Mouse (Mus musculus): ENCODE measurements at regions not wholly inside any gene's neighbourhood (a gene's known extent, or its start where the extent isn't known, plus 50 kb on each side); places are given as distances from the start of the nearest gene placed in this dataset.

DNA sequence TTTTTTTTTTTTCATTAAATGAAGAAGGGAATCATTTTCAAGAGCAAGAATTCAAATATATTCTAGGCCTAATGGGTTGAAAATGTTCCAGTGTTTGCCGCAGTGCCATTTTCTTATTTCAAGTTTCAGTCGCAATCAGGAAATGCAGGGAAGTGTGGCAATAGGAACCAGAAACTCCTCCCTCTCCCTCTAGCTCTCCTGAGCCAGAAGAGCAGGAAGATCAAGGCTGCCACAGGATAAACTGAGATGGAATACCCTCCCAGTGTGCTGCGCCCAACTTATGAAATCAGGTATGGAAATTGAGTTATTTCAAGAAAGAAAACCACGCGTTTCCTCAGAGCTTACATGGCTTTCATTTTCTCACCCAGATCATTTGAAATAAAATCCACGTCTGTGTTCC, 460.8 kb upstream of the Plxna2 start:
- Histone ChIP-seq H3K36me3 (replicated peaks; ENCODE audit: control insufficient read depth, insufficient read depth, low read depth, low read length) (no peaks in the 10 kb centered on the region), H3K4me2 (ENCODE audit: low read depth, low read length) (no peak overlapping the region), H3K9ac (replicated peaks; ENCODE audit: low read length) (no peak overlapping the region), H3K27ac (replicated peaks; ENCODE audit: low read depth, low read length) (no peak overlapping the region), H3K27me3 (ENCODE audit: control insufficient read depth, insufficient read depth, low read length) (no peaks in the 10 kb centered on the region), H3K4me3 (ENCODE audit: low read depth, low read length) (no peak overlapping the region), H3K9me3 (replicated peaks; ENCODE audit: control insufficient read depth, low read length) (no peaks in the 10 kb centered on the region), H3K4me1 (ENCODE audit: control insufficient read depth, insufficient read depth, low read length) (no peaks in the 10 kb centered on the region)
- ATAC-seq (replicated peaks; ENCODE audit: insufficient number of reproducible peaks, low FRiP score, low TSS enrichment, low read depth) (no peak), DNase-seq (ENCODE audit: low spot score) (no peak)
- 86% methylated on average over 6 of the region's 6 CpGs for WGBS

GRCm38 (mm10) chr1:194148416-194149364, 469.3 kb upstream of the Plxna2 start:
- DNase-seq (ENCODE audit: low spot score), result no peak
- no peak for ATAC-seq (replicated peaks; ENCODE audit: insufficient number of reproducible peaks, low FRiP score, low TSS enrichment, low read depth)
- 76% methylated on average over 11 of the region's 11 CpGs for WGBS
- Histone ChIP-seq H3K4me2 (ENCODE audit: low read depth, low read length) (no peak overlapping the region), H3K4me1 (ENCODE audit: control insufficient read depth, insufficient read depth, low read length) (no peaks in the 10 kb centered on the region), H3K9me3 (replicated peaks; ENCODE audit: control insufficient read depth, low read length) (no peaks in the 10 kb centered on the region), H3K9ac (replicated peaks; ENCODE audit: low read length) (no peak overlapping the region), H3K27ac (replicated peaks; ENCODE audit: low read depth, low read length) (no peak overlapping the region), H3K27me3 (ENCODE audit: control insufficient read depth, insufficient read depth, low read length) (no peaks in the 10 kb centered on the region), H3K36me3 (replicated peaks; ENCODE audit: control insufficient read depth, insufficient read depth, low read depth, low read length) (no peaks in the 10 kb centered on the region), H3K4me3 (ENCODE audit: low read depth, low read length) (no peak overlapping the region)

- DNase-seq (ENCODE audit: low spot score), result no peak
- no peak overlapping the region for H3K4me3 ChIP-seq (ENCODE audit: low read depth, low read length)
- no peaks in the 10 kb centered on the region for H3K36me3 ChIP-seq (replicated peaks; ENCODE audit: control insufficient read depth, insufficient read depth, low read depth, low read length)
- no peak overlapping the region for H3K4me2 ChIP-seq (ENCODE audit: low read depth, low read length)
- no peak for ATAC-seq (replicated peaks; ENCODE audit: insufficient number of reproducible peaks, low FRiP score, low TSS enrichment, low read depth)
- no peaks in the 10 kb centered on the region for H3K9me3 ChIP-seq (replicated peaks; ENCODE audit: control insufficient read depth, low read length)
- 76% methylated on average over 4 of the region's 4 CpGs for WGBS
- H3K9ac ChIP-seq (replicated peaks; ENCODE audit: low read length), result no peak overlapping the region
- H3K27me3 ChIP-seq (ENCODE audit: control insufficient read depth, insufficient read depth, low read length), result no peaks in the 10 kb centered on the region
- no peaks in the 10 kb centered on the region for H3K4me1 ChIP-seq (ENCODE audit: control insufficient read depth, insufficient read depth, low read length)
- no peak overlapping the region for H3K27ac ChIP-seq (replicated peaks; ENCODE audit: low read depth, low read length)
These were observed 500.2 kb upstream of the Plxna2 start for GRCm38 (mm10) chr1:194117631-194118360.

DNA sequence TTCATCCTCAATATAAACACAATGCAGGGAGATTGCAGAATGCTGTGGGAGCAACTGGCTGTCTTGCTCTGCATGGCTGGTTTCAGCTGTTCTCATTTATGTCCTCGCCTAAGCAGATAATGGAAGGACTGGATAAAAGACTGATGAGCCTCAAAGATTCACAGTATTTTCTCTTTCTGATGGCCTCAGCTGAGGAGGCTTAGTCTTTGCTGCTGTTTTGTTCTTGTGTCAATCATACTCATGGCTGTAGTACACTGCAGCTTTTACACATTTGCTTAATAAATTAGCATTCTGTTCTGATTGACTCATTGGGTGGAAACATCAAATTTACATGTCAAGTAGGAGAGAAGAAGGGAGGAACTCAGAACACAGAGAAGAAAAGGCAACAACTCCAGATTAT, 503.6 kb upstream of the Plxna2 start:
- Histone ChIP-seq H3K4me3 (ENCODE audit: low read depth, low read length) (no peak overlapping the region), H3K9ac (replicated peaks; ENCODE audit: low read length) (no peak overlapping the region), H3K36me3 (replicated peaks; ENCODE audit: control insufficient read depth, insufficient read depth, low read depth, low read length) (no peaks in the 10 kb centered on the region), H3K4me2 (ENCODE audit: low read depth, low read length) (no peak overlapping the region), H3K4me1 (ENCODE audit: control insufficient read depth, insufficient read depth, low read length) (no peaks in the 10 kb centered on the region), H3K27ac (replicated peaks; ENCODE audit: low read depth, low read length) (no peak overlapping the region), H3K27me3 (ENCODE audit: control insufficient read depth, insufficient read depth, low read length) (no peaks in the 10 kb centered on the region), H3K9me3 (replicated peaks; ENCODE audit: control insufficient read depth, low read length) (no peaks in the 10 kb centered on the region)
- ATAC-seq (replicated peaks; ENCODE audit: insufficient number of reproducible peaks, low FRiP score, low TSS enrichment, low read depth), result no peak
- no peak for DNase-seq (ENCODE audit: low spot score)
- 75% methylated on average over 1 of the region's 1 CpGs for WGBS

GRCm38 (mm10) chr1:194111931-194112330, 506.1 kb upstream of the Plxna2 start:
- H3K27ac ChIP-seq (replicated peaks; ENCODE audit: low read depth, low read length), result no peak overlapping the region
- no peaks in the 10 kb centered on the region for H3K36me3 ChIP-seq (replicated peaks; ENCODE audit: control insufficient read depth, insufficient read depth, low read depth, low read length)
- no peak for ATAC-seq (replicated peaks; ENCODE audit: insufficient number of reproducible peaks, low FRiP score, low TSS enrichment, low read depth)
- no peaks in the 10 kb centered on the region for H3K4me1 ChIP-seq (ENCODE audit: control insufficient read depth, insufficient read depth, low read length)
- DNase-seq (ENCODE audit: low spot score), result no peak
- WGBS, result 84% methylated on average over 2 of the region's 2 CpGs
- no peaks in the 10 kb centered on the region for H3K9me3 ChIP-seq (replicated peaks; ENCODE audit: control insufficient read depth, low read length)
- no peak overlapping the region for H3K4me3 ChIP-seq (ENCODE audit: low read depth, low read length)
- H3K27me3 ChIP-seq (ENCODE audit: control insufficient read depth, insufficient read depth, low read length), result no peaks in the 10 kb centered on the region
- no peak overlapping the region for H3K4me2 ChIP-seq (ENCODE audit: low read depth, low read length)
- H3K9ac ChIP-seq (replicated peaks; ENCODE audit: low read length), result no peak overlapping the region

- ATAC-seq (replicated peaks; ENCODE audit: insufficient number of reproducible peaks, low FRiP score, low TSS enrichment, low read depth) (0 out of 2 replicates have a peak, but pooled peaks have one; percentile 56), DNase-seq (ENCODE audit: low spot score) (peak; percentile 19)
- no peak overlapping the region for H3K9ac ChIP-seq (replicated peaks; ENCODE audit: low read length)
- no peaks in the 10 kb centered on the region for H3K4me1 ChIP-seq (ENCODE audit: control insufficient read depth, insufficient read depth, low read length)
- WGBS, result 34% methylated on average over 5 of the region's 5 CpGs
- H3K4me3 ChIP-seq (ENCODE audit: low read depth, low read length), result no peak overlapping the region
- no peak overlapping the region for H3K27ac ChIP-seq (replicated peaks; ENCODE audit: low read depth, low read length)
- H3K36me3 ChIP-seq (replicated peaks; ENCODE audit: control insufficient read depth, insufficient read depth, low read depth, low read length), result no peaks in the 10 kb centered on the region
- H3K27me3 ChIP-seq (ENCODE audit: control insufficient read depth, insufficient read depth, low read length), result no peaks in the 10 kb centered on the region
- no peaks in the 10 kb centered on the region for H3K9me3 ChIP-seq (replicated peaks; ENCODE audit: control insufficient read depth, low read length)
- H3K4me2 ChIP-seq (ENCODE audit: low read depth, low read length), result no peak overlapping the region
These were observed 508.6 kb upstream of the Plxna2 start for GRCm38 (mm10) chr1:194109172-194110071.

- ATAC-seq (replicated peaks; ENCODE audit: insufficient number of reproducible peaks, low FRiP score, low TSS enrichment, low read depth), result no peak; the same call in 1 of the 2 replicates
- no peaks in the 10 kb centered on the region for H3K36me3 ChIP-seq (replicated peaks; ENCODE audit: control insufficient read depth, insufficient read depth, low read depth, low read length)
- peak; percentile 55 for DNase-seq (ENCODE audit: low spot score)
- WGBS, result 19% methylated on average over 2 of the region's 2 CpGs
- H3K9ac ChIP-seq (replicated peaks; ENCODE audit: low read length), result no peak overlapping the region
- no peaks in the 10 kb centered on the region for H3K9me3 ChIP-seq (replicated peaks; ENCODE audit: control insufficient read depth, low read length)
- H3K4me3 ChIP-seq (ENCODE audit: low read depth, low read length), result no peak overlapping the region
- no peaks in the 10 kb centered on the region for H3K4me1 ChIP-seq (ENCODE audit: control insufficient read depth, insufficient read depth, low read length)
- H3K27me3 ChIP-seq (ENCODE audit: control insufficient read depth, insufficient read depth, low read length), result no peaks in the 10 kb centered on the region
- no peak overlapping the region for H3K4me2 ChIP-seq (ENCODE audit: low read depth, low read length)
- H3K27ac ChIP-seq (replicated peaks; ENCODE audit: low read depth, low read length), result no peak overlapping the region
These were observed 509.9 kb upstream of the Plxna2 start for GRCm38 (mm10) chr1:194108132-194108531.

Measured in embryonic facial prominence, embryonic 11.5 days (tissue).